Mouse (Mus musculus): ENCODE data around the gene Tmc5. TPM values are rescaled to one million over a fixed set of nuclear protein-coding genes. Genes with fewer than 3 reads are reported as not detected.

Tmc5 gene
- polyA plus RNA-seq, 1 experiment from 2014 or later, result 0.30 TPM

- no peaks in the 10 kb centered on the region for H3K9me3 ChIP-seq (ENCODE audit: control insufficient read depth, low read length)
- no peak overlapping the region for H3K27ac ChIP-seq (replicated peaks in 1 of 2; ENCODE audit: control insufficient read depth in 1 of 2, insufficient read depth in 1 of 2, low read depth in 2 of 2, low read length in 2 of 2)
- 88% methylated on average over 5 of the region's 5 CpGs for WGBS
- H3K4me3 ChIP-seq (ENCODE audit: control insufficient read depth in 1 of 2, insufficient read depth in 1 of 2, low read depth in 1 of 2, low read length in 2 of 2), result no peak overlapping the region
- no peak overlapping the region for H3K9ac ChIP-seq (ENCODE audit: low read length)
- no peak for ATAC-seq (ENCODE audit: insufficient number of reproducible peaks, insufficient read depth, low FRiP score, low read depth)
- no peaks in the 10 kb centered on the region for H3K27me3 ChIP-seq (ENCODE audit: control insufficient read depth, insufficient read depth, low read length)
- no peak overlapping the region for H3K4me2 ChIP-seq (ENCODE audit: low read length)
- peaks cover 4 to 17% of the 10 kb centered on the region in 2 experiments; a peak in 3 of 4 replicates for H3K4me1 ChIP-seq (ENCODE audit: control insufficient read depth in 2 of 2, insufficient read depth in 2 of 2, low read length in 2 of 2)
- 0 out of 2 replicates have a peak, but pooled peaks cover 4% of the 10 kb centered on the region for H3K36me3 ChIP-seq (ENCODE audit: control insufficient read depth, insufficient read depth, low read length)
These were observed 109.4 kb downstream of the Tmc5 start for GRCm38 (mm10) chr7:118706488-118706887.

- Histone ChIP-seq H3K4me2 (ENCODE audit: low read length) (no peak overlapping the region), H3K9me3 (ENCODE audit: control insufficient read depth, low read length) (no peaks in the 10 kb centered on the region), H3K27ac (replicated peaks in 1 of 2; ENCODE audit: control insufficient read depth in 1 of 2, insufficient read depth in 1 of 2, low read depth in 2 of 2, low read length in 2 of 2) (no peak overlapping the region), H3K4me1 (ENCODE audit: control insufficient read depth in 2 of 2, insufficient read depth in 2 of 2, low read length in 2 of 2) (peaks cover 4 to 17% of the 10 kb centered on the region in 2 experiments; a peak in 3 of 4 replicates), H3K4me3 (ENCODE audit: control insufficient read depth in 1 of 2, insufficient read depth in 1 of 2, low read depth in 1 of 2, low read length in 2 of 2) (no peak overlapping the region), H3K27me3 (ENCODE audit: control insufficient read depth, insufficient read depth, low read length) (no peaks in the 10 kb centered on the region), H3K36me3 (ENCODE audit: control insufficient read depth, insufficient read depth, low read length) (0 out of 2 replicates have a peak, but pooled peaks cover 4% of the 10 kb centered on the region), H3K9ac (ENCODE audit: low read length) (no peak overlapping the region)
- WGBS, result 58% methylated on average over 2 of the region's 2 CpGs
- ATAC-seq (ENCODE audit: insufficient number of reproducible peaks, insufficient read depth, low FRiP score, low read depth), result no peak
These were observed 110.1 kb downstream of the Tmc5 start for GRCm38 (mm10) chr7:118707216-118707615.

GRCm38 (mm10) chr7:118708002-118708401 is 110.9 kb downstream of the Tmc5 start:
- H3K4me3 ChIP-seq (ENCODE audit: control insufficient read depth in 1 of 2, insufficient read depth in 1 of 2, low read depth in 1 of 2, low read length in 2 of 2), result no peak overlapping the region
- 38% methylated on average over 4 of the region's 4 CpGs for WGBS
- ATAC-seq (ENCODE audit: insufficient number of reproducible peaks, insufficient read depth, low FRiP score, low read depth), result no peak
- no peak overlapping the region for H3K4me2 ChIP-seq (ENCODE audit: low read length)
- H3K9me3 ChIP-seq (ENCODE audit: control insufficient read depth, low read length), result no peaks in the 10 kb centered on the region
- peaks cover 4 to 17% of the 10 kb centered on the region in 2 experiments; a peak in 3 of 4 replicates for H3K4me1 ChIP-seq (ENCODE audit: control insufficient read depth in 2 of 2, insufficient read depth in 2 of 2, low read length in 2 of 2)
- H3K27ac ChIP-seq (replicated peaks in 1 of 2; ENCODE audit: control insufficient read depth in 1 of 2, insufficient read depth in 1 of 2, low read depth in 2 of 2, low read length in 2 of 2), result no peak overlapping the region
- no peak overlapping the region for H3K9ac ChIP-seq (ENCODE audit: low read length)
- no peaks in the 10 kb centered on the region for H3K27me3 ChIP-seq (ENCODE audit: control insufficient read depth, insufficient read depth, low read length)
- H3K36me3 ChIP-seq (ENCODE audit: control insufficient read depth, insufficient read depth, low read length), result 0 out of 2 replicates have a peak, but pooled peaks cover 3% of the 10 kb centered on the region

- no peaks in the 10 kb centered on the region for H3K9me3 ChIP-seq (ENCODE audit: control insufficient read depth, low read length)
- H3K9ac ChIP-seq (ENCODE audit: low read length), result no peak overlapping the region
- no peaks in the 10 kb centered on the region for H3K27me3 ChIP-seq (ENCODE audit: control insufficient read depth, insufficient read depth, low read length)
- WGBS, result 65% methylated on average over 5 of the region's 5 CpGs
- ATAC-seq (ENCODE audit: insufficient number of reproducible peaks, insufficient read depth, low FRiP score, low read depth), result no peak
- H3K36me3 ChIP-seq (ENCODE audit: control insufficient read depth, insufficient read depth, low read length), result peaks cover 8% of the 10 kb centered on the region; the same call in 1 of the 2 replicates
- H3K4me2 ChIP-seq (ENCODE audit: low read length), result no peak overlapping the region
- peaks cover 0 to 2% of the 10 kb centered on the region in 2 experiments; a peak in 2 of 4 replicates for H3K4me1 ChIP-seq (ENCODE audit: control insufficient read depth in 2 of 2, insufficient read depth in 2 of 2, low read length in 2 of 2)
- H3K27ac ChIP-seq (replicated peaks in 1 of 2; ENCODE audit: control insufficient read depth in 1 of 2, insufficient read depth in 1 of 2, low read depth in 2 of 2, low read length in 2 of 2), result no peak overlapping the region
- no peak overlapping the region for H3K4me3 ChIP-seq (ENCODE audit: control insufficient read depth in 1 of 2, insufficient read depth in 1 of 2, low read depth in 1 of 2, low read length in 2 of 2)
These were observed 113.7 kb downstream of the Tmc5 start for GRCm38 (mm10) chr7:118710776-118711175.

- Histone ChIP-seq H3K9ac (ENCODE audit: low read length) (peak within 1 kb of the TSS; percentile 78), H3K27ac (replicated peaks in 1 of 2; ENCODE audit: control insufficient read depth in 1 of 2, insufficient read depth in 1 of 2, low read depth in 2 of 2, low read length in 2 of 2) (no peak within 1 kb of the TSS), H3K9me3 (ENCODE audit: control insufficient read depth, low read length) (no peaks in the 10 kb centered on the region), H3K27me3 (ENCODE audit: control insufficient read depth, insufficient read depth, low read length) (no peaks in the 10 kb centered on the region), H3K4me1 (ENCODE audit: control insufficient read depth in 2 of 2, insufficient read depth in 2 of 2, low read length in 2 of 2) (no peaks in the 10 kb centered on the region), H3K36me3 (ENCODE audit: control insufficient read depth, insufficient read depth, low read length) (peaks cover 13% of the 10 kb centered on the region; the same call in 1 of the 2 replicates), H3K4me3 (ENCODE audit: control insufficient read depth in 1 of 2, insufficient read depth in 1 of 2, low read depth in 1 of 2, low read length in 2 of 2) (peak within 1 kb of the TSS; percentile 77 to 86), H3K4me2 (ENCODE audit: low read length) (peak within 1 kb of the TSS; percentile 81)
- peak; percentile 94 for ATAC-seq (ENCODE audit: insufficient number of reproducible peaks, insufficient read depth, low FRiP score, low read depth)
- 1% methylated on average over 46 of the region's 48 CpGs for WGBS
These were observed 115.4 kb downstream of the Tmc5 start, which contains the start of gene Ccp110 for GRCm38 (mm10) chr7:118712228-118713173. Gene Ccp110, plus strand, starts transcription at chr7:118712552.

- ATAC-seq (ENCODE audit: insufficient number of reproducible peaks, insufficient read depth, low FRiP score, low read depth), result no peak
- Histone ChIP-seq H3K4me2 (ENCODE audit: low read length) (no peak overlapping the region), H3K36me3 (ENCODE audit: control insufficient read depth, insufficient read depth, low read length) (peaks cover 27% of the 10 kb centered on the region), H3K4me3 (ENCODE audit: control insufficient read depth in 1 of 2, insufficient read depth in 1 of 2, low read depth in 1 of 2, low read length in 2 of 2) (no peak overlapping the region), H3K9me3 (ENCODE audit: control insufficient read depth, low read length) (no peaks in the 10 kb centered on the region), H3K27me3 (ENCODE audit: control insufficient read depth, insufficient read depth, low read length) (no peaks in the 10 kb centered on the region), H3K4me1 (ENCODE audit: control insufficient read depth in 2 of 2, insufficient read depth in 2 of 2, low read length in 2 of 2) (no peaks in the 10 kb centered on the region), H3K9ac (ENCODE audit: low read length) (no peak overlapping the region), H3K27ac (replicated peaks in 1 of 2; ENCODE audit: control insufficient read depth in 1 of 2, insufficient read depth in 1 of 2, low read depth in 2 of 2, low read length in 2 of 2) (no peak overlapping the region)
- 70% methylated on average over 1 of the region's 1 CpGs for WGBS
These were observed 117.8 kb downstream of the Tmc5 start for GRCm38 (mm10) chr7:118714873-118715272.

- no peaks in the 10 kb centered on the region for H3K9me3 ChIP-seq (ENCODE audit: control insufficient read depth, low read length)
- no peaks in the 10 kb centered on the region for H3K27me3 ChIP-seq (ENCODE audit: control insufficient read depth, insufficient read depth, low read length)
- no peak overlapping the region for H3K9ac ChIP-seq (ENCODE audit: low read length)
- H3K4me3 ChIP-seq (ENCODE audit: control insufficient read depth in 1 of 2, insufficient read depth in 1 of 2, low read depth in 1 of 2, low read length in 2 of 2), result no peak overlapping the region
- no peaks in the 10 kb centered on the region for H3K4me1 ChIP-seq (ENCODE audit: control insufficient read depth in 2 of 2, insufficient read depth in 2 of 2, low read length in 2 of 2)
- no peak overlapping the region for H3K27ac ChIP-seq (replicated peaks in 1 of 2; ENCODE audit: control insufficient read depth in 1 of 2, insufficient read depth in 1 of 2, low read depth in 2 of 2, low read length in 2 of 2)
- H3K4me2 ChIP-seq (ENCODE audit: low read length), result no peak overlapping the region
- peaks cover 47% of the 10 kb centered on the region for H3K36me3 ChIP-seq (ENCODE audit: control insufficient read depth, insufficient read depth, low read length)
- WGBS, result 91% methylated on average over 4 of the region's 4 CpGs
- ATAC-seq (ENCODE audit: insufficient number of reproducible peaks, insufficient read depth, low FRiP score, low read depth), result no peak
These were observed 121.0 kb downstream of the Tmc5 start for GRCm38 (mm10) chr7:118718066-118718465.
